Mouse (Mus musculus) ES-E14 (cell line): ENCODE results near the gene Lmtk3. TPM values are rescaled to one million over a fixed set of nuclear protein-coding genes. Genes with fewer than 3 reads are reported as not detected.
A peak's percentile ranks its signal among the peaks of the same experiment; 100 is the strongest.

Source experiments
- DNase-seq: peaks from one replicate; pipeline ENCODE4 v3.0.0-alpha.2; 2013; ENCODE audit warnings: low read depth, low spot score
- H3K27ac ChIP-seq: 2 replicates; pipeline ENCODE4 v1.5.1; 2012; ENCODE audit warnings: low read depth, mild to moderate bottlenecking, low read length, moderate library complexity, mixed read lengths; ENCODE audit not compliant: poor library complexity, insufficient read depth, severe bottlenecking
- H3K36me3 ChIP-seq: 2 replicates; pipeline ENCODE4 v1.6.1; 2012; ENCODE audit warnings: mild to moderate bottlenecking, low read length, moderate library complexity, mixed read lengths; ENCODE audit not compliant: control insufficient read depth, poor library complexity, insufficient read depth, severe bottlenecking
- H3K4me1 ChIP-seq, 2 experiments: fragments of 150-350 bp in 1 of 2; sonication (generic) in 1 of 2; 2 replicates each; pipeline ENCODE4 v1.6.1; 2012; ENCODE audit warnings: low read length in 2 of 2, mild to moderate bottlenecking in 1 of 2, mixed read lengths in 1 of 2; ENCODE audit not compliant: control insufficient read depth in 2 of 2, insufficient read depth in 2 of 2, poor library complexity in 1 of 2
- H3K4me3 ChIP-seq, 2 experiments: fragments of 150-350 bp in 1 of 2; sonication (generic) in 1 of 2; 2 replicates each; pipeline ENCODE4 v1.5.1; 2012; ENCODE audit warnings: low read length in 2 of 2, low read depth in 1 of 2, mild to moderate bottlenecking in 1 of 2, mixed read lengths in 1 of 2; ENCODE audit not compliant: insufficient read depth in 1 of 2, poor library complexity in 1 of 2, severe bottlenecking in 1 of 2
- H3K9ac ChIP-seq: 2 replicates; pipeline ENCODE4 v1.6.1; 2012; ENCODE audit warnings: low read depth, mild to moderate bottlenecking, low read length, mixed read lengths; ENCODE audit not compliant: poor library complexity, insufficient read depth, severe bottlenecking
- H3K9me3 ChIP-seq: fragments of 150-350 bp; sonication (generic); 2 replicates; pipeline ENCODE4 v1.6.1; 2012; ENCODE audit warnings: low read depth, mild to moderate bottlenecking, low read length; ENCODE audit not compliant: control insufficient read depth, insufficient read depth
- CHD2 ChIP-seq: IDR thresholded peaks from 2 replicates; pipeline ENCODE4 v1.6.1; 2014; ENCODE audit warnings: mild to moderate bottlenecking, low read depth, low read length, inconsistent platforms
- HCFC1 ChIP-seq: IDR thresholded peaks from 2 replicates; pipeline ENCODE4 v1.6.1; 2012; ENCODE audit warnings: low read length, inconsistent platforms, borderline replicate concordance; ENCODE audit not compliant: insufficient read depth
- MAFK ChIP-seq: IDR thresholded peaks from 2 replicates; pipeline ENCODE4 v1.6.1; 2014; ENCODE audit warnings: mild to moderate bottlenecking, low read depth, low read length, inconsistent platforms; ENCODE audit not compliant: insufficient read depth
- ZC3H11A ChIP-seq: IDR thresholded peaks from 2 replicates; pipeline ENCODE4 v1.6.1; 2012; ENCODE audit warnings: low read depth, mild to moderate bottlenecking, inconsistent platforms, low read length, borderline replicate concordance
- ZNF384 ChIP-seq: IDR thresholded peaks from 2 replicates; pipeline ENCODE4 v1.6.1; 2012; ENCODE audit warnings: low read depth, low read length, inconsistent platforms
- in situ Hi-C, 2 experiments: fragments of 600-800 bp; cut with MboI; formaldehyde crosslinking; loops; one replicate each; pipeline ENCODE4 v1.15.1; 2025; ENCODE audit warnings: low sequenced_read_pairs in 2 of 2, inconsistent platforms in 1 of 2; ENCODE audit not compliant: unreplicated experiment in 2 of 2
- total RNA-seq: library from RNA; depleted of rRNA; stranded (reverse); fragments of 300-350 nt; gene quantifications from 2 replicates; pipeline ENCODE4 v1.2.3, GENCODE M21; 2012

Gene Lmtk3
- total RNA-seq, 1 experiment, result 7.2 TPM

DNA sequence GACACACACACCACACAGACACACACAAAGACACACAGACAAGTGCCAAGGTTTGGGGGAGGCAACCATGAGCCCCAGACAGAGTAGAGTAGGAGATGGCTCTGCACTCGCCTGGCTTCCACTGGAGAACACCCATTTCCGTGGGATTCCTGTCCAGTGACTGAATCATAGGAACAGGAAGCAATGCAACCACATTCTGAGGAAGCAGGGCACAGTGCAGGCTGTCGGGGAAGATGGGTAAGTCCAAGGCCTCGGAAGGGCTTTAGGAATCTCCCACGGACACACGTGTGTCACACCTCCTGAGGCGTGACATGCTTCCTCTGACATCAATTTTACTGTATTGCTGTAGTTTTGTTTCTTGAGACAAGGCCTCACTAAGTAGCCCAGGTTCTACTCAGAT is 35.4 kb upstream of the Lmtk3 start:
- H3K27ac ChIP-seq, result no peak overlapping the region; the same call in 1 of the 2 replicates
- H3K4me1 ChIP-seq, result peaks cover 2 to 16% of the 10 kb centered on the region in 2 experiments; a peak in 2 of 4 replicates
- H3K4me3 ChIP-seq, result no peak overlapping the region
- no peak overlapping the region for H3K9ac ChIP-seq
- H3K9me3 ChIP-seq, result no peaks in the 10 kb centered on the region
- in situ Hi-C loops, result loop anchor here (10.0 to 25.0 kb wide), 2 partner anchors 177 to 189 kb away; partner anchors contain the start of genes Ccdc114 (in 1 of the 2) and Emp3 (in 1 of the 2)
- no peaks in the 10 kb centered on the region for H3K36me3 ChIP-seq
- TF ChIP-seq ZNF384 (no peak), ZC3H11A (no peak), HCFC1 (no peak), MAFK (no peak), CHD2 (no peak)
- no peak for DNase-seq

GRCm38 (mm10) chr7:45749401-45749800 is 34.1 kb upstream of the Lmtk3 start:
- Histone ChIP-seq H3K27ac (peak overlapping the region; percentile 4; the same call in 1 of the 2 replicates), H3K9ac (peak overlapping the region; percentile 17), H3K36me3 (no peaks in the 10 kb centered on the region), H3K4me1 (peaks cover 2 to 16% of the 10 kb centered on the region in 2 experiments; a peak in 2 of 4 replicates), H3K9me3 (no peaks in the 10 kb centered on the region), H3K4me3 (peak overlapping the region in 1 of 2 experiments; percentile 53; a peak in 2 of 4 replicates)
- TF ChIP-seq ZC3H11A (no peak), CHD2 (no peak), HCFC1 (no peak), MAFK (no peak), ZNF384 (no peak)
- in situ Hi-C loops, result loop anchor here (10.0 to 25.0 kb wide), 2 partner anchors 175 to 188 kb away; partner anchors contain the start of genes Ccdc114 (in 1 of the 2) and Emp3 (in 1 of the 2)
- no peak for DNase-seq

GRCm38 (mm10) chr7:45750162-45750561 is 33.4 kb upstream of the Lmtk3 start:
- in situ Hi-C loops, result no loop called here
- Histone ChIP-seq H3K9ac (no peak overlapping the region), H3K27ac (no peak overlapping the region), H3K4me1 (peaks cover 2 to 16% of the 10 kb centered on the region in 2 experiments; a peak in 2 of 4 replicates), H3K9me3 (no peaks in the 10 kb centered on the region), H3K4me3 (no peak overlapping the region), H3K36me3 (no peaks in the 10 kb centered on the region)
- TF ChIP-seq HCFC1, result no peak
- no peak for TF ChIP-seq CHD2
- TF ChIP-seq MAFK, result no peak
- no peak for TF ChIP-seq ZNF384
- TF ChIP-seq ZC3H11A, result no peak
- no peak for DNase-seq

DNA sequence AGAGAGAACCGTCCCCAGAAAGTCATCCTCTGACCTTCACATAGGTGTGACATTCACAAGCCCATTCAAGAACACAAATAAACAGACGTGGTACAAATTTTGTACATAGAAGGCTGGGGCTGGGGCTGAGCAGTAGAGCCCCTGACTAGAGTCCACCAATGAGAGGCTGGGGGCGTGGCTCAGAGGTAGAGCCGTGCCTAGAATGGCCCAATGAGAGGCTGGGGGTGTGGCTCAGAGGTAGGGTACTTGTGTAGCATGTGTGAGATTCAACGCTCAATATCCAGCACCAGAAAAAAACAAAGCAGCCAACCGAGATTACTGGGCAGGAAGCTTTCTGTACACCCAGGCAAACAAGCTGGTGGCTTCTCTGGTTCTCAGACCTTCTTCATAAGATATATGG is 27.8 kb upstream of the Lmtk3 start:
- Histone ChIP-seq H3K27ac (no peak overlapping the region), H3K4me1 (no peaks in the 10 kb centered on the region), H3K36me3 (no peaks in the 10 kb centered on the region), H3K4me3 (no peak overlapping the region), H3K9ac (no peak overlapping the region), H3K9me3 (no peaks in the 10 kb centered on the region)
- in situ Hi-C loops, result no loop called here
- no peak for DNase-seq
- no peak for TF ChIP-seq HCFC1
- no peak for TF ChIP-seq ZC3H11A
- TF ChIP-seq MAFK, result no peak
- no peak for TF ChIP-seq ZNF384
- TF ChIP-seq CHD2, result no peak

GRCm38 (mm10) chr7:45759400-45759799 is 24.1 kb upstream of the Lmtk3 start:
- Histone ChIP-seq H3K9me3 (no peaks in the 10 kb centered on the region), H3K9ac (no peak overlapping the region), H3K4me3 (peak overlapping the region; percentile 36 to 51; a peak in 3 of 4 replicates), H3K27ac (no peak overlapping the region), H3K4me1 (no peaks in the 10 kb centered on the region), H3K36me3 (no peaks in the 10 kb centered on the region)
- in situ Hi-C loops, result no loop called here
- TF ChIP-seq ZNF384, result no peak
- TF ChIP-seq CHD2, result no peak
- no peak for TF ChIP-seq MAFK
- no peak for TF ChIP-seq HCFC1
- no peak for TF ChIP-seq ZC3H11A
- DNase-seq, result no peak
